Mouse (Mus musculus) monocyte, adult 2 months (primary cell): ENCODE measurements around the gene Shkbp1.

Experiments
- DNase-seq, 2 experiments: peaks; one replicate each; pipeline ENCODE4 v3.0.0; 2022; ENCODE audit warnings: low spot score in 2 of 2, low read depth in 1 of 2

Gene Shkbp1

DNA sequence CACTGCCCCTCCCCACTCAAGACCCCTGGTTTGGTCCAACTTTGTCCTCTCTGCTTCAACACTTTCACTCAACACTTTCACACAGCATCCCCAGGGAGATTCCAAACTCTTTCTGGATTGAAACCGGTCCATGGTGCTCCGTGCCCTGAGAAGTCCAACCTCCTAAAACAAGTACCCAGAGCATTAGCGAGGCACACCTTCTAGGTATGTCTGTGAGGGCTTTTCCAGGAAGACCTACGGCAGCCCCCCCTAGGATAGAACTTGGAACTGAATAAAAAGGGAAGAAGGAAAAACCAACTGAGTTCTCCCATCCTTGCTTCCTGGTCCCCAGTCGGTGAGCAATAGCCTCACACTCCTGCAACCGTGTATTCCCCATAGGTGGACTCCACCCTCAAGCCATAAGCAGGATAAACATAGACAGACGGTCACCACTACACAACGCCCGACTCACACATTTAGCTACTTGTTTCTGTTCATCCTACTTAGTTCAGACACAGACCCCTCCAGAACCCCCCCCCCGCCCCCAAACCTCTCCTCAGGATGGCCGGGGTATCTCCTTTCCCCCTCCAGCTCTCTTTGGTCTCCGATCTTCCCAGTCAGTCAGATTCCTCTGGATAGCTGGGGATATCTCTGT lies 44.1 kb downstream of the Shkbp1 start:
- no peak for DNase-seq

DNA sequence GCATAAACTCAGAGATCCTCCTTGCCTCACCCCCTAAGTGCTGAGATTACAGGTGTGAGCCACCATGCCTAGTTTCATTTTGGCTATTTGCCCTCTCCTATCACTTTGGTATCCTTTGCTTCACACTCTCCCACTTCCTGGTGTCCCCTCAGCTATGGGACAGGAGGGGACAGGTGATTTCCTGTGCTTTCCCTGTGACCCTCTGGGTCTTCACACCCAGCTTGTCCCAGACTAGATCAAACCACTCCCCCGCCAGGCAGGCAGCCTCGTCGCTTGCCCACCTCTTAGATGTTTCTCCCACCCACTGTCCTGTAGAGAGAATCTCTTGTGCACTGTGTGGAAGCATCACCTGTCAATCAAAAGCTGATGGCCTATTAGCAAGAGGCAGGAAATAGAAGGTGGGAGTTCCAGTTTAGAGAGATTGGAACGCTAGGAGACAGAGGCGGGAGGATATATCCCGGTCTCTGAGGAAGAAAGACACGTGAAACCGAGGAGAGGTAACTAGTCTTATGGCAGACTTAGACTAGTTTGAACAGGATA lies 44.8 kb downstream of the Shkbp1 start:
- no peak for DNase-seq

DNA sequence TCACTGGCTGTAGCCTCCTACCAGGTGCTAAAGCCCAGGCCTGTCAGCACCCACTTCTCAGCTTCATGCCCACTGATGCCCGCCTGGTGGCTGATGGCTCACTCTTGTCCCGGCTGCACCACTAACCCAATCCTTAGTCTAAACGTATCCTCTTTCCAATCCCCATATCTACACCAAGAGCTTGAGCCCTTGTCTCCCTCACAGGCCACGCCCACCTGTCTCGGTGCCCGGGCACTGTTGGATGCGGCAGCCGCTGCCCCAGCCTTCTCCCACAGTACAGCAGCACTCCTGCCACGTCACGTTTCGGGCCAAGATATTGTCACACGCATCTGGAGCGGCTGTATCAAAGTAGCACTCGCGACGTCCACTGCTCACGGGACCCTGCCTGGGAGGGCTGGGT lies 45.5 kb downstream of the Shkbp1 start:
- no peak for DNase-seq

DNA sequence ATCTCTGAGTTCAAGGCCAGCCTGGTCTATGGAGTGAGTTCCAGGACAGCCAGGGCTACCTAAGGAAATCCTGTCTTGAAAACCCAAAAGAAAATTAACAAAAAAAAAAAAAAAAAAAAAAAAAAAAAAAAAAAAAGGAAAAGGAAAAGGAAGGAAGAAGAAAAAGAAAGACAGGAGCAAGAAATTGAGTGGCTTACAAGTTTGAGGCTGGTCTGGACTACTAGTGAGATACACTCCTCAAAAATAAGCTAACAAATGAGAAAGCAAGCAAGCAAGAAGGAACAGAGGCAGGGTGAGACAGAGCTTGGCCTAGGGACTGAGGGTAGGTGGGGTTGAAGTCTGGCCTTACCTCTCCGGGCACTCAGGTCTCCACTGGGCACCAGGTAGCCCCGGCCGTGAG lies 46.0 kb downstream of the Shkbp1 start:
- DNase-seq, result no peak

DNA sequence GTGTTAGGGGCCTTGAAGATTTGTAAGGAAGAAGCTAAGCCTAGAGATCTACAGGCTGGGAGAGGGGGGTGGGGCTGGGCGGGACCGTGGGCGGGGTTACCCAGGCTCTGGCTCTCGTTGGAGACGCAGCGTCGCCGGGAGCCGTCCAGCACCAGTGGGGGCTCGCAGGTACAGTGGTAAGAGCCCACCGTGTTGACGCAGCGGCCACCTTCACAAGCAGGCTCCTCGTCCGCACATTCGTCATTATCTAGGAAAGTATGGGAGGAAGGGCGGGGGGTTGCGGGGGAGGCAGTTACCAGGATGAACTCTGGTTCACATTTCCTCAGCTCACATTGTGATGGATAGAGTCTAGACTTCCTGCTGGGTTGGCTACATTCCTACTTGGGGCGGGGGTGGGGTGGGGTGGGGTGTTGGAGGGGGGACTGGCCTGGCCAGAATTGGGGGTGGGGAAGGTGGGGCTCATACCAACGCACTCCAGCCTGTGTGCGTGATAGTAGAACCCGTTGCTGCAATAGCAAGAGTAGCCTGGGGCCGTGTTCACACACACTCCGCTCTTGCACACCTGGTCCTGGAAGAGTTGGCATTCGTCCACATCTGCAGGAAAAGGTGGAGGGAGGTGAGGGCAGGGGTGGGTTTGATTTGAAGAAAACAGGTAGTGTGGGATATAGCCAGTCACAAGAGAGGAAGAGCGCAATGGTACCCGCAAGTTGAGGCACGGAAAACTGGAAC lies 46.8 kb downstream of the Shkbp1 start:
- DNase-seq, result no peak

DNA sequence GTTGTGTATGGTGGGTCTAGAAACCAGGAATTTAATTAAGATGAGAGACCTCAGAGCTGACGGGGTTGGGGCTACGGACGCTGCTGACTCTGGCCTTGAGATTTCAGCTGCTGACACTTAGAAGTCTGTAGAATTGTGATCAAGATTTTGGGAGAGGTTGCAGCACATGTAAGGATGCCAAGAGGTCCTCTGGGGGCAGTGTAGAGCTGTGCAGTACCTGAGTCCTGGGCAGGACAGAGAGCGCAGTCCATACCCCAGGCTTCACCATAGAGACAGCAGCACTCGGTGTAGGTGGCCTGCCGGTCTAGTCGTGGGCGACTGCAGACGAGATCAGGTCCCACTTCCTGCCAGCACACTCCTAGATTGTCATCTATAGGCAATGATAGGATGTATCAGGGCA lies 48.3 kb downstream of the Shkbp1 start:
- no peak for DNase-seq

DNA sequence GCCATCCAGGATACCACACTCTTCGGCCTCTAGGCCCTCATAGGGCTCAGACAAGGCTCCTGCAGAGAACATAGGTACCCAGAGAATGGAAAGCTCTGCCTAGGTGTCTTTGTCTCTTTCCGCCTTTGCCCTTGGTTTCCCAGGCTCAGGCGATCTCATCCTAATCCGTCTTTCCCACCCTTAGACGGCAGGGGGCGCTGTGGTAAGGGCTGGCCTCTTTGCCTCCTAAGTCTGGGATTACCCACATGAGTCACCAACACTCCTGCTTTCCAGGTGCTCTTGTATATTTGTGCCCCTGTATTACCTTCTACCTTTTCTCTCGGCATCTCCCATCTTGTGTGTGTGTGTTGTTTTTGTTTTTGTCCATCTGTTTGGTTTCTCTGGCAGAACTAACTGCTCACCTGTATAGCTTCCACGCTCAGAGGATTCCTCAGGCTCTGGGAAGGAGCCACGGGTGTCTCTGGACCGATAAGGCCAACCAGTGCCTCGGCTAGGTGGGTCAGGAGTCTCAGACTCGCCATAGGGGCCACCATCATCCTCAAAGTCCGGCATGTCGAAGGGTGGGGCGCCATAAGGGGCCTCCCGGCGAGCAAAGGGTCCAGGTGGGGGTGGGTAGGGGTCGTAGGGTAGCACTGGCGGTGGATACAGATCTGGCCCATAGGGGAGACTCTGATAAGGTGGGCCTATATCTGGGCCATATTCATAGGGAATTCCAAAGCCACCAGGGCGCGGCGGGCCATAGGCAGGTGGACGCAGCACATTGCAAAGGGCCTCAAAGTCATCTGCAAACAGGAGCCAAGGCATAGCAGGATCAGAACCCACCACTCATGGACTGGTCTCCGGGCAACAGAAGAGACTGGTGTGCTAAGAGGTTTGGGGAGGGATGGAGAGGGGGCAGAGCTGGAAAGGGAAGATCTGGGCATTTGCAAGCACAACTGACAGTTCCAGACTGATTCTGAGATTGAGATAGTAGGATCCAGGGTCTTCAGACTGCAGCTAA lies 49.4 kb downstream of the Shkbp1 start:
- DNase-seq, result no peak

DNA sequence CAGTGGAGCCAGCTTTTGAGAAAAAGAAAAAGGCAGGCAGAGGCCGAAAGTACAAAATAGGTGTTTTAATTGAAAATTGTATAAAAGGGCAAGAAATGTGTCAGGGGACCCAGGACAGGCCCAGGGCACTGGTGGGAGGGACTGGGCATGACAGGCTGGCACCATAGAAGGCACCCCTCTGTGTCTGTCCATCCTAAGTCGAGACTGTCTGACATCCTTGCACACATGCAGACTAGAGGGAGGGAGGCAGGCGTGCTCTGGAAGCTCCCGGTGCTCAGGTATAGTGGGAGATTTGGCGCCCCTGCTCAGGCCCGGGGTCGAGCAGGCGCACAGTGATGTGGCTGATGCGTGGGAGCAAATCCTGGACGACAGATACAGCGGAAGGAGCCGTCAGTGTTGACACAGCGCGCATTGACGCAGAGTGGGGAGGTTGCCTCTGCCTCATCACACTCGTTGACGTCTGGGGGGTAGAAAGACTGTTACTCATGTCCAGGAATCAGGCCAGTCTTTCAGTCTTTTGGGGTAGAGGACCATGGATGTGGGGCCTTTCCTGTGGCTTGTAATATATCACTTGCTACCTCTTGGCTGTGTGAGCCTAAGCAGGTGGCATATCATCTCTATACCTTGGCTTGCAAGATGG lies 50.6 kb downstream of the Shkbp1 start:
- DNase-seq, result no peak

DNA sequence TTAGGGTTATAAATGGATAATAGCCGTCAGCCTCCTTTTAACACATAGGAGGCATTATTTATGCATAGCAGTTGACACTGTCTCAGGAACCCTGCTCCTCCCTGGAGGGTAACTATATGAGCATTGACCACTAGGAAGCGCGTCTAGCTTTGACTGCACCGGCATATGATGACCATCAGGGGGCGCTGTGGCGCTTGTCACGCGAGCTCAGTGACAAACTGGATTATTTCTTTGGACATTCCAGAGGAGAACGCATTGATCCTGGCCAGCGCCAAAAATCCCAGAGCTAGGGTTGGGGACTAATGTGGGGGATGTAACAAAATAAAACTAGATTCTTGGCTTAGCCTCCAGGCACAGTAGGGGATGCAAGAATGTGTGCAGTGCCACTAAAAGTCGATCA lies 53.6 kb downstream of the Shkbp1 start:
- DNase-seq, result peak in 1 of 2 experiments; percentile 12

DNA sequence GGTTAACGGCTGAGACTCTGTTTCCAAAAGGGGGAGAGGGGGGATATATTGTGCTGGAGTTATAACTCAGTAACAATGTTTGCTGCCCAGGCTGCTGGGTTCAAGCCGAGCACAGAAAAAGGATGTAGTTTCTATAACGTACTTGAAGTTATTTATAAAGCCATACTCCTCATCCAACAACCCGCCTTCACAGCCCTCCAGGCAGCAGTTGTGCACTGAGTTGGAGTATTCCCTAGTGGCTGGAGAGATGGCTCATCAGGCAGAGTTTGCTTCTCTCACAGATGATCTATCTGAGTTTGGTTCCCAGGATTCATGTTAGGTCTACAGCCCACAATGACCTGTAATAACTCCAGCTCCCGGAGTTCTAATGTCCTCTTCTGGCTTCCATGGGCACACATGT lies 55.0 kb downstream of the Shkbp1 start:
- no peak for DNase-seq

DNA sequence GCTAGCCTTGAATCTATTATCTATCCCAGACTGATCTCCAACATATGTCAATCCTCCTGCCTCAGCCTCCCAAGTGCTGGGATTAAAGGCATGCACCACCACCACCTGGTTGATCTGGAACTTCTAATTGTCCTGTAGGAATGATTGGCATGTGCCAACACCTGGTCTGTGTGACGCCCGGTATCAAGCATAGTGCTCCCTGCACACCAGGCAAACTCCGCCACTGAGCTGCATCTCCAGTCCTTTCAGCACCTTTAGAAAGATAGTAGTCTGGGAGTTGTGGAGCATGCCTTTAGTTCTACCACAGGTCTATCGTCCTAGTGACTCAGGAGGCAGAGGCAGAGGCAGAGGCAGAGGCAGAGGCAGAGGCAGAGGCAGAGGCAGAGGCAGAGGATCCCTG lies 55.5 kb downstream of the Shkbp1 start:
- DNase-seq, result no peak

DNA sequence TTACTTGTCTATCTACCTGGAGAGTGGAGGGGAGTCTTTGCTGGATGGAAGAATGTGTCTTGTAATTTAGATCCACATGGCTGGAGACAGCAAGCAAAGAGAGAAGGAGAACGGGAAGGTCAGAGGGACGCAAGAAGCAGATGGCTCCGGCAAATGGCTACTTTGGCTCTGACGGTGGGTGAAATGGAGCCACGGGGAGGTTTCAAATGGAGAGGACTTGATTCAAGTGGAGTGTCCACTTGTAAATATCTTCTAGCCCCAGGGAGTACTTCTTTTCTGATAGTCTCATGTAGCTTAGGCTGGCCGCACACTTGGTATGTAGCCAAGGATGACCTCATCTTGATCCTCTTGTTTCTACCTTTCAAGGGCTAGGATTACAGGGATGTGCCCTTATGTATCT lies 57.0 kb downstream of the Shkbp1 start:
- DNase-seq, result no peak

DNA sequence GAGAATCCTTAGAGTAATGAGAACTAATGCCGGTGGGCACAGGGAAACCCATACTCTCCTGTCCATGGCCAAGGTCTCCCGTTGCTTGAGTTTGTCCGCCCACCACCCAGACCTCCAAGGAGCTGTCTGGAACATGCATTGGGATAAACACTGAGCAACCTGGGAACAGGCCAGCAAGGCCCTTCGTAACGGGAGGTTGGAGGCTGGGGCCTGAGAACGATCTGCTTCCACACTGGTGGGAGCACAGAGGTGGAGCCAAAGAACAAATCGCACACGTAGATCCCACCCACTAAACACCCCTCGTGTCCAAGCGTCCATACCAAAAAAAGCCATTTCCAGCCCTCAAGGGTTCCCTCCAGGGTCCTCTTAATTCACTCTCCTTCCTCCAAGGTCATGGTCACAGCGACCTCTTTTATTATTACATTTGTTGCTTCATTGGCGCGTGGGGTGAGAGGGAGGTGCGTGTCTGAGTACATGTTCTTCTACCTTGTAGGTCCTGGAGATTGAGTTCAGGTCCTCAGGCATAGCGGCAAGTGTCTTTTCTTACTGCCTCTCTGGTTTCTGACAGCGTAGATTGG lies 57.7 kb downstream of the Shkbp1 start:
- no peak for DNase-seq

DNA sequence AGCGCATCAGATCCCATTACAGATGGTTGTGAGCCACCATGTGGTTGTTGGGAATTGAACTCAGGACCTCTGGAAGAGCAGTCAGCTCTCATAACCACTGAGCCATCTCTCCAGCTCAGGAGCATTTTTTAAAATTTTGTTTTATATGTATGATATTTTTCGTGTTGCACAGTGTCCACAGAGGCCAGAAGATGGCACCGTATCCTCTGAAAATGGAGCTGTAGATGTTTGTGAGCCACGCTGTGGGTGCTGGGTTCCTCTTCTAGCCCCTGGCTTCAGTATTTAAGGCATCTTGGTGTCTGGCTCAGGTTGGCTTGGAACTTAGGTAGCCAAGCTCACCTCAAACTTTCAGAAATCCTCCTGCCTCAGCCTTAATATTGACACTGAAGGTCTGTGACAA lies 59.3 kb downstream of the Shkbp1 start:
- no peak for DNase-seq

DNA sequence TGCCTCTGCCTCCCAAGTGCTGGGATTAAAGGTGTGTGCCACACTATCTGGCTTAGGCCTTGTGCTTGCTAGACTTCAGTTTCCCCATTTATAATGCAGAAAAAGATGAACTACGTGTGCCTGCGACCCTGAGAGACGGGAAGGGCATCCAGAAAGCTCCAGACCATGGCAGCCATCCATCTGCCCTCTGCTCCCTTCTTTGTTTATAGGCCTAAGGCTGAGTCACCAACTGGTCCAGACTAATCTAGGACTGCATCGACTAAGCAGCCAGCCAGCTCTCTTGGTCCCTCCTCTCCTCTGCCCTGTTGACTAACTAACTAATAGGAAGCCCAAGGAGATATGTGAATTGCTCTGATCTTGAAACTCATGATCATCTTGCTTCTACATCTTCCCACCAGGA lies 59.9 kb downstream of the Shkbp1 start:
- DNase-seq, result no peak
